Mouse (Mus musculus) G1E-ER4 (cell line): ENCODE data around the gene Alkbh3. TPM values are rescaled to one million over a fixed set of nuclear protein-coding genes. Genes with fewer than 3 reads are reported as not detected.

ENCODE experiments used
- GATA1 ChIP-seq: IDR thresholded peaks from one replicate; pipeline ENCODE4 v1.8.0; 2012; ENCODE audit warnings: low read length, inconsistent platforms
- polyA plus RNA-seq: library from polyadenylated mRNA; stranded (reverse); fragments of >175 nt; gene quantifications from 2 replicates; pipeline ENCODE4 v1.2.3, GENCODE M21; 2012

Gene Alkbh3
- polyA plus RNA-seq, 1 experiment = 25.4 TPM

DNA sequence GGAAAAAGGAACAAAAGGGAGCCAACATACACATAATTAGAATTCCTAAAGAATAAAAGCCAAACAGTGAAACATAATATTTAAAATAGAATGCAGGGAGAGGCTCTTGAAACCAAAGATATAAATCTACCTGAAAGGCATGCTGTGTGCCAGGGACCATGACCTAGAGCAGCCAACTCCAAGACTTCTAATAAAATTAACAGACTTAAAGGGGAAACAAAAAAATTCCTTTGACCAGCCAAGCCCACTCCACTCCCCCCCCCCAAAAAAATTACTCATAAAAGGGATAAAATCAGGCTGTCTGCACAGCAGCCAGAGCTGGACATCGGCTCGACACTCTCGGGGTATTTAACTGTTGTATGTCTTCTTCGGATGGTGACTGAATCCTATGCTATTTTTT is 65.8 kb downstream of the Alkbh3 start:
- no peak for TF ChIP-seq GATA1

DNA sequence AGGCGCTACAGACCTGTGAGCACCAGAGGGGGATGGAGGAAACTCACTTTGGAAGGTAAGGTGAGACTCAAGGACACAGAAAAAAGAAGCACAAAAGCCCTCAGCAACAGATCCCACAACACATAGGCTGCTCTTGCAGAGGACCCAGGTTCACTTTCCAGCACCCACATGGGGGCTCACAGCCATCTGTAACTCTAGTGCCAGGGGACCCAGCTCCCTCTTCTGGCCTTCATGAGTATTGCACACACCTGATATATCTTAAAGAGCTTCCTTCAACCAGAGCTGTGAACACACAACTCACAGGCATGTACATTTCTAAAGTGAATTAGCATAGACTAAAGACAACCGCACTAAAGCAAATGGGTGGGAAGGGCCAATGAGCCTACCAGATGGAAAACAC is 66.5 kb downstream of the Alkbh3 start:
- TF ChIP-seq GATA1 = no peak

DNA sequence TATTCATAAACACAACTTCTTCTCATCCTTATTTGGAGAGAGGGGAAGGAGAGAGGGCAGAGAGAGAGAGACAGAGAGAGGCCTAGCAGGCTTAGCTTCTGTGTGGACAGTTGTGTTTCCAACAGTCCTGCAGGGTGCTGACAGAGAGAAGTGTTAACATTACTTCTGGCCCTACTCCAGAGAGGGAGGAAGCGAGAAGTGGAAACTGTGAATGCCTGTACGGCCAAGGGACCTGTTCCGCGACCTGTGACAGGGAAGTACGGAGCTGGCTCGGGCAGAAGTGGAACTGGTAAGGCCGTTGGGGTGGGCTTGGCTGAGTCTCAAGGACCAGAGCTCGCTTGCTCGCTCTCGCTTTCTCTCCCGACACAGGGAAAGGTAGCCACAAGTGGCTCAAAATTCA is 68.9 kb downstream of the Alkbh3 start:
- TF ChIP-seq GATA1 = no peak

DNA sequence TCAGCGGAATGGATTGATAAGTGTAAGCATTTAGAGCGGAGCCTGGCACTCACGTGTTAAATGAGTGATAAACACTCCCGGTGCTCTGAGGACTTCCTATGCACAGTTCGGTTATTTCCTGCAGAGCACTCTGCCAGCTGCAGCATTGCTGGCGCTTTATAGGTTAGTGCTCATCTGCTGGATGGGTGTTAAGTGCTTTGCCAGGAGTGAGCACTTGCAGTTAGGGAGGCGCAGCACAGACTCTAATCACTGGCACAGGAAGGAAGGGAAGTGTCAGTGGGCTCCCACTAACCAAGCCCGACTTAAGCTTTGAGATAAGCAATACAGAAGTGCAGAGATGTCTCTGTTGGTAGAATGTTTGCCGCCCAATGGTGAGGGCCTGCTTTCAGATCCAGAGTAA is 72.1 kb downstream of the Alkbh3 start:
- TF ChIP-seq GATA1 = no peak

Other genes starting within 250 kb of the Alkbh3 start
- 43.1 and 48.8 TPM in 2 replicates for gene Ext2, start 188.2 kb downstream of the Alkbh3 start, polyA plus RNA-seq
- 1.5 and 4.0 TPM in 2 replicates for gene Accs, start 160.9 kb downstream of the Alkbh3 start, polyA plus RNA-seq
- gene Accsl, start 141.7 kb downstream of the Alkbh3 start, polyA plus RNA-seq = not detected in 2 replicates
- 0.63 and 0.85 TPM in 2 replicates for gene Gm13889, start 53.6 kb downstream of the Alkbh3 start, polyA plus RNA-seq
- not detected in 2 replicates for gene Gm27027, start 14.5 kb downstream of the Alkbh3 start, polyA plus RNA-seq
- gene Hsd17b12, start 147.2 kb upstream of the Alkbh3 start, polyA plus RNA-seq = 27.0 and 38.5 TPM in 2 replicates